Mouse (Mus musculus): ENCODE measurements around the gene 4930433I11Rik. TPM values are rescaled to one million over a fixed set of nuclear protein-coding genes. Genes with fewer than 3 reads are reported as not detected.
"Not testable (repeated sequence)": the region's sequence is repeated elsewhere in the genome, so short reads cannot be mapped to it uniquely, and the experiment has no call there.

Gene 4930433I11Rik
- not detected in 2 replicates for polyA plus RNA-seq (2014; fragmentation: Nextera tagmentation; extraction: Ambion mirVana)

DNA sequence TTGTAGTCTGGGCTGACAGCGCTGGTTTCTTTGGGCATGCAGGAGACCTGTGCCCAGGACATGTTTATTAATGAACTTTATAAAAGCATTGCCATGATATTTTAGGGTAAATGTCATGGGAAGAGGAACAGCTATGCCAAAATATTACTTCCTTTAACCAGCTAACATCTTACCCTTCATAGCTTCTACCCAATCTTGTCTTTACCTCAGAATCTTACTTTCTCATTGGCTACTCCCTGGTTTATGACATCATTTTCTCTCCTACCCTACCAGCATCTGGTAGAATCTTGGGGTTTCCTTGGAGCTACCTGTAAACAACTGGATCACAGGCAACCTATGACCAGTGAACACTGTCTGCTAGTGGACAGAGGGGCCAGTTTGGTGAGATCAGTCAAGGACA, at the start of gene 4930433I11Rik:
Gene 4930433I11Rik, plus strand, starts transcription at position 301 of the 400 bp plus-strand sequence.
- no peak for ATAC-seq
- 80% methylated on average over 1 of the region's 1 CpGs for WGBS
- H3K4me1 ChIP-seq (ENCODE audit: control insufficient read depth, insufficient read depth, low read length) = no peaks in the 10 kb centered on the region

DNA sequence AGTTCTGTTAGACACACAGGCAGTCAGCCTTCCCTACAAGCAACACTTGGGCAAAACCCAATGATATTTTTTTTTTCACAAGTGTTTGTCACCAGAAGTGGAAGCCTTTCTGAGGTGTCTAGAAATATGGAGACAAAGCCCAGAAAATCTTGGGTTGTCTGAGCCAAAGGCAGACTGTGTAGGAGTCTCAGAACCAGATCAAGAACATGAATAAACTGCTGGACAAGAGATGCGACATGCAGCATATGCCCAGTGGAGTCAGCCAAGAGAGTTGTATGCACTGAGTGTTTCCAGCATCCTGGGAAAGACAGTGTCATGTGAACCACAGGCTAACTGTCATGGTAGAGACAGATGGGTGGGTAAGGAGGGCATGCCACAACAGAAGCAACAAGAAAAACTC, 48.0 kb upstream of the 4930433I11Rik start:
- H3K4me3 ChIP-seq (ENCODE audit: low read depth, low read length) = no peak overlapping the region
- ATAC-seq (no peak), DNase-seq (ENCODE audit: low spot score) (no peak)
- H3K4me2 ChIP-seq (ENCODE audit: low read length) = no peak overlapping the region
- no peaks in the 10 kb centered on the region for H3K27me3 ChIP-seq (replicated peaks; ENCODE audit: control insufficient read depth, insufficient read depth, low read length)
- H3K9ac ChIP-seq (ENCODE audit: low read length) = no peak overlapping the region
- no peaks in the 10 kb centered on the region for H3K36me3 ChIP-seq (ENCODE audit: control insufficient read depth, insufficient read depth, low read length)
- WGBS = 73% methylated on average over 1 of the region's 1 CpGs
- H3K27ac ChIP-seq (ENCODE audit: low read depth, low read length) = no peak overlapping the region
- H3K9me3 ChIP-seq (replicated peaks; ENCODE audit: control insufficient read depth, low read length) = no peaks in the 10 kb centered on the region
- no peaks in the 10 kb centered on the region for H3K4me1 ChIP-seq (ENCODE audit: control insufficient read depth, insufficient read depth, low read length)

More for the DNA sequence above, at the start of gene 4930433I11Rik:
- Histone ChIP-seq H3K9me3 (replicated peaks; ENCODE audit: control insufficient read depth, low read length) (no peaks in the 10 kb centered on the region), H3K27me3 (replicated peaks; ENCODE audit: control insufficient read depth, insufficient read depth, low read length) (no peaks in the 10 kb centered on the region), H3K4me2 (ENCODE audit: low read length) (no peak within 1 kb of the TSS), H3K27ac (ENCODE audit: low read depth, low read length) (no peak within 1 kb of the TSS), H3K4me3 (ENCODE audit: low read depth, low read length) (no peak within 1 kb of the TSS), H3K36me3 (ENCODE audit: control insufficient read depth, insufficient read depth, low read length) (no peaks in the 10 kb centered on the region), H3K9ac (ENCODE audit: low read length) (no peak within 1 kb of the TSS)
- no peak for DNase-seq (ENCODE audit: low spot score)

DNA sequence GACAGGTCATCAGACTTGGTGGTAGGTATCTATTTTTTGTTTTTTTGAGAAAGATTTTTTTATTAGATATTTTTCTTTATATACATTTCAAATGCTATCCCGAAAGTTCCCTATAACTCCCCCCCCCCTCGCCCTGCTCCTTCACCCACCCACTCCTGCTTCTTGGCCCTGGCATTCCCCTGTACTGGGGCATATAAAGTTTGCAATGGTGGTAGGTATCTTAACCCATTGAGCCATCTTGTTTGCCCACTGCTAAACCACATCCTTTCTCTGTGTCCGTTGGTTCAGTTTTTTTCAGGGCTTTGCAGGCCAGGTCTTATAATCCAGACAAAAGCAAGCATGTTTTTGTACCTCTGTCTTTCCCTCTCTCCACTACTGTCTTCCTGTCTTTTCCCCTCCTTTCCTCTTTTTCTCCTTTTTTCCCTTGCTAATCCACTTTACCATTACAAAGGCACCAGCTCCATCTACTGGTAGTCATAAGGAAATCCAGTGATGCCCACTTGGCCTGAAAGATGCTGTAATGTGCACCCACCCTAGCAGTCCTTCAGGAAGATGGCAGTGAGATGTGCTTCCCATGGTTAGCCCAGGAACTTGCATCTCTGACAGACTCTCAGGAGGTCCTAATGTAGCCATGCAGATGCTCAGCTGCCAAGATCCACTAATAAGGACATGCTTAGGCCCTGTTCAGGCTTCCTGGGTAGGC, 45.0 kb upstream of the 4930433I11Rik start:
- H3K36me3 ChIP-seq (ENCODE audit: control insufficient read depth, insufficient read depth, low read length) = no peaks in the 10 kb centered on the region
- no peak overlapping the region for H3K9ac ChIP-seq (ENCODE audit: low read length)
- 53% methylated on average over 3 of the region's 3 CpGs for WGBS
- no peak overlapping the region for H3K4me2 ChIP-seq (ENCODE audit: low read length)
- DNase-seq (ENCODE audit: low spot score) (peak; percentile 80), ATAC-seq (peak; percentile 67)
- H3K27ac ChIP-seq (ENCODE audit: low read depth, low read length) = no peak overlapping the region
- no peaks in the 10 kb centered on the region for H3K27me3 ChIP-seq (replicated peaks; ENCODE audit: control insufficient read depth, insufficient read depth, low read length)
- no peaks in the 10 kb centered on the region for H3K9me3 ChIP-seq (replicated peaks; ENCODE audit: control insufficient read depth, low read length)
- no peak overlapping the region for H3K4me3 ChIP-seq (ENCODE audit: low read depth, low read length)
- H3K4me1 ChIP-seq (ENCODE audit: control insufficient read depth, insufficient read depth, low read length) = no peaks in the 10 kb centered on the region

DNA sequence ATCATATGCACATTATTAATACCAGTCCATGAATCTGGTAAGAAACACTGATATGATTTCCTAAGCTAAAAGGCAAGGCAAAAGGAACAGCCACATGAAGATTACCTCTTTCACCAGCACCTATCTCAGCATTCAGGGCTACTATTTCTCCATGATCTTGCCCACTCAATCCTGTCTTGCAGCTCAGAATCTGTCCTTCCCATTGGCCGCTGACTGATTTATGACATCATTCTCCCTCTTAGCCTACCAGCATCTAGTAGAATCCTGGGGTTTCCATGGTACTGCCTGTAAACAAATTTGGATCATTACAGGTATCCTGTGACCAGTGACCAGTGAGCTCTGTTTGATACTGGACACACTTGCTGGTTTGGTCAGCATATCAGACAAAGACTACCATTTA, 45.1 kb downstream of the 4930433I11Rik start, which contains the start of gene Gm4884:
Gene Gm4884, plus strand, starts transcription at position 301 of the 400 bp plus-strand sequence.
- H3K4me3 ChIP-seq (ENCODE audit: low read depth, low read length); DNase-seq (ENCODE audit: low spot score); H3K27ac ChIP-seq (ENCODE audit: low read depth, low read length); ATAC-seq; H3K4me1 ChIP-seq (ENCODE audit: control insufficient read depth, insufficient read depth, low read length); H3K36me3 ChIP-seq (ENCODE audit: control insufficient read depth, insufficient read depth, low read length); H3K9ac ChIP-seq (ENCODE audit: low read length); H3K27me3 ChIP-seq (replicated peaks; ENCODE audit: control insufficient read depth, insufficient read depth, low read length); H3K9me3 ChIP-seq (replicated peaks; ENCODE audit: control insufficient read depth, low read length); H3K4me2 ChIP-seq (ENCODE audit: low read length): not testable (repeated sequence)
- 86% methylated on average over 1 of the region's 1 CpGs for WGBS

DNA sequence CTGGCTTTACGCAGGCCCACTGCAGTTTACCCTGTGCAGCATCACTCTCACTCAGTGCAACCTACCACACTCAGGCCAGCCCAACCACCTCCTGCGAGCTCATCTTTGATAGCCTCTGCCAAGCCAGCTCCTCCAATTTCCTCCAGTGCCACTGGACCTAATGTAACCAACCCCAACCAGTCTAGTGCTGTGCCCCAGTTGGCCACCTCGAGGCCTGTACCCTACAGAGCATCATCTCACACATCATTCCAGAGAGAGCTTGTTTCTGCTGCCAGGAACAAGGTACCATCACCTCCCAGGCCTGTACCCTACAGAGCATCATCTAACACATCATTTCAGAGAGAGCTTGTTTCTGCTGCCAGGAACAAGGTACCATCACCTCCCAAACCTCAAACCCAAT, 56.7 kb downstream of the 4930433I11Rik start:
- not testable (repeated sequence) for H3K4me3 ChIP-seq (ENCODE audit: low read depth, low read length); H3K36me3 ChIP-seq (ENCODE audit: control insufficient read depth, insufficient read depth, low read length); ATAC-seq; H3K9me3 ChIP-seq (replicated peaks; ENCODE audit: control insufficient read depth, low read length); H3K27me3 ChIP-seq (replicated peaks; ENCODE audit: control insufficient read depth, insufficient read depth, low read length); H3K9ac ChIP-seq (ENCODE audit: low read length); DNase-seq (ENCODE audit: low spot score); H3K4me1 ChIP-seq (ENCODE audit: control insufficient read depth, insufficient read depth, low read length); H3K4me2 ChIP-seq (ENCODE audit: low read length); H3K27ac ChIP-seq (ENCODE audit: low read depth, low read length)
- 66% methylated on average over 3 of the region's 3 CpGs for WGBS

Other genes with a start within 250 kb of the 4930433I11Rik start
- 15.3 and 19.2 TPM in 2 replicates for gene Vstm2b, start 89.2 kb upstream of the 4930433I11Rik start, polyA plus RNA-seq (2014; fragmentation: Nextera tagmentation; extraction: Ambion mirVana)
- gene Gm4884, start 45.2 kb downstream of the 4930433I11Rik start, polyA plus RNA-seq (2014; fragmentation: Nextera tagmentation; extraction: Ambion mirVana) = not detected in 2 replicates
- not detected in 2 replicates for gene Gm5592, start 166.3 kb downstream of the 4930433I11Rik start, polyA plus RNA-seq (2014; fragmentation: Nextera tagmentation; extraction: Ambion mirVana)